Mouse (Mus musculus) regulatory T cell (primary cell): ENCODE results near the gene Siae.

ENCODE experiments used
- in situ Hi-C: fragments of 300-600 bp; cut with MboI, MseI; formaldehyde crosslinking; loops from one replicate; pipeline ENCODE4 v1.15.1; 2025; ENCODE audit warnings: high pct_unique_total_duplicates

Siae gene

DNA sequence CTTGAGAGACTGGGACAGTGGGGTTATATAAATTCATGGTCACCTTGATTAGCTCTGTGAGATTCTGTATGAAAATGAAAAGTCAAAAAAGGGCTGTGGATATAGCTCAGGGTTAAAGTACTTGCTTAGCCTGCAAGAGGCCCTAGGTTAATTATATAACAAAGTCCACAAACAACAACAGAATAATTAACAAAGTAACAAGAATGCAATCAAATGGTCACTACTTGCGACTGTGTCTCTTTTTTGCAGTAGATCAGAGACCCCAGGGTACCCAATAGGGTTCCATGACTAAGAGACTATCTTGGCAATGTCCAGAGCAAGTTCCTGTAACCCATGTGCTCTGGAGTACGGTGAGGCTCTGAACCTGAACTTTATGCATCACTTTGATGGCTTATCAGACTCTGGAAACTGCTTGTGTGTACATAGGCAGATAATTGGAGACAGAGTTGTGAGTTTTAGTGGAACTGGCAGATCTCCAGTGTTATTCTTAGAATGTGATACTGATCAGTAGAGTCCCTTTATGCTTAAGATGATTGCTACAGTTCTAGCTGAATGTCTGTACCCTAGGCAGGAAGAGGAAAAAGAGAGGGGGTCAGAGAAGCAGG lies 13.8 kb downstream of the Siae start:
- in situ Hi-C loops, result no loop called here

DNA sequence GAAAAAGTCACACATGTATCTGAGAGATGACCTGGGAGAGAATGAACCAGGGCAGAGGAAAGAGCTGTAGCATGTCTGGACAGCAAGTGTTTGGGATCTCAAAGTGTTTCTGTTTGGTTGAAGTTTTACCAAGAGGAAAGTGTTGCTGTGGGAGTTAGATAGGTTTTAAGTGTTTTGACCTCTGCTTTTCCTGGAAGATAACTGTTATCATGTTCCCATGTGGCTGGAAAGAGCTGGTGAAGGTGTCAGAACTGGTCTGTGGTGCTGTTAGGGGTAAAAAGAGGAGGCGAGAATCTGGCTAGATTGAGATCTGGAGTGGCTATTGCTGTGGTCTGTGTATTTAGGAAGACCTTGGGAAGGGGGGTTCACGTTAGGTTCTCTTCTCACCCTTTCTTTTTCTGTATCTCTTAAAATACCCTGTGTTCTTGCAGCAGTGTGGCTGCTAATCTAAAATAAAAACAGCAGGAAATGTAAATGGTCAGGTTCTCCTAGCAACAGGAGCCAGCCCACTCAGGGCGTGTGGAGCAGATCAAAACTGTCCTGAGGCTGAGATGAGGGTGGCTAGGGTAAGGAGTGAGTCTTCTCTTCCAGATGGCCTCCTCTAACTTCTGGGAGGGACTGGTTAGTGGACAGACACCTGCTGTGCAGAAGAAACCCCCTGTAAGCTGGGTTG lies 16.8 kb downstream of the Siae start:
- in situ Hi-C loops, result no loop called here

DNA sequence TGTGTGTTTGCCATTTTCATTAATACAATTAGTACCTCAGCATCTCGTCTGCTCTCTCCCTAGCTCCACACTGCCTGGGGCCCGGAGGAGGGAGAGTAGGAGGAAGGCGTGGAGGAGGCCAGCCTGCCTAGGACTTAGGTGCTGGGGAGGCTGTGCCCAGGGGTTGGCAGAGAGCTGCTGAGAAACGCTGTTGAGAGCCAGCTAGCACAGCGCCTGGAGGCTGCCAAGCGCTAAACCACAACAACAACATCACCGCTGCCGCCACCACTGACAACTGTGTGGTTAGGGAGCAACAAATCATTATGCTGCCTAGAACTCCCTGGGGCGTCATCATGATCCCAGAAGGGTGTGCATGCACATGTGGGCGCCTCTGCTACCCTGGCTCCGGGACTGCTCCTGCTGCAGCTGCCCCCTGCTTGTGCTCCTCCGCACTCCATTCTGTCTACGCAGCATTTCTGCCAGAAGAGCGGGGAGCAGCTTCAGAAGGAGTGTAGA lies 21.0 kb downstream of the Siae start:
- in situ Hi-C loops, result no loop called here

GRCm38 (mm10) chr9:37583594-37583993 lies 28.1 kb downstream of the Siae start:
- in situ Hi-C loops, result no loop called here

- in situ Hi-C loops, result no loop called here
Measured at GRCm38 (mm10) chr9:37586718-37587117, 31.2 kb downstream of the Siae start.

DNA sequence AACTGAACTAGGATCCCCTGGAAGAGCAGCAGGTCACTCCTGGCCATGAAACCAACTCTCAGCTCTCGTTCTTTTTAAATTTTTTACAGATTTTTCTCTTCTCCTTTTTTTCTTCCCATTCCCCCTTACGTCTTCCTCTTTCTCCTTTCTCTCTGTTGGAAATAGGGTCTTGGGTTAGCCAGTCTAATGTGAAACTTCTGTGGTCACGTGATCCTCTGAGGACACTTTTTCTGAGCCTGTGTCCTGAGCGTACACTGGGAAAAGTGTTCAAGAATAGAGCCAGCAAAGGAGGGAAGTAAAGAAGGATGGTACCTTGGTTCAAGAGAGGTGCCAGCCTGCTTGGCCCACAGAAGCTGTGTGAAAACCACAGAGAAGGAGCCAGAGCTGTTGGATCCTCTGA lies 34.9 kb downstream of the Siae start:
- in situ Hi-C loops, result no loop called here

DNA sequence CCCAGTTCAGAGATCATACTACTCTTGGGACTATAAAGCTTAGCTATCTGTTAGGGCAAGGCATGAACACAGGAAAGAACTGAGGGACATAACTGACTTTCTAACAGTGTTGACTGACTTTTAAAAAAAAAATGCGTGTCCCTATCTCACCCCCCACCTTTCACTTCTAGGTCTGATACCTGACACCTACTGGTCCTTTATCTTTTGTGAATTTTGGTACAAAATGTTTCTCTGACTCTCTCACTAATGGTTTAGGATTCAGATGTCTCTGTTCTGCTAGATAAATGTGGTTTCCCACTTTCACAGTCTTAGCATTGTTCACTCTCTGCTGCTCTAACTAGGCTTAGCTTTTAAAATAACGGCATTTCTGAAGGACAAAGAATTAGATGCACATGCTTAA lies 36.5 kb downstream of the Siae start:
- in situ Hi-C loops, result no loop called here

DNA sequence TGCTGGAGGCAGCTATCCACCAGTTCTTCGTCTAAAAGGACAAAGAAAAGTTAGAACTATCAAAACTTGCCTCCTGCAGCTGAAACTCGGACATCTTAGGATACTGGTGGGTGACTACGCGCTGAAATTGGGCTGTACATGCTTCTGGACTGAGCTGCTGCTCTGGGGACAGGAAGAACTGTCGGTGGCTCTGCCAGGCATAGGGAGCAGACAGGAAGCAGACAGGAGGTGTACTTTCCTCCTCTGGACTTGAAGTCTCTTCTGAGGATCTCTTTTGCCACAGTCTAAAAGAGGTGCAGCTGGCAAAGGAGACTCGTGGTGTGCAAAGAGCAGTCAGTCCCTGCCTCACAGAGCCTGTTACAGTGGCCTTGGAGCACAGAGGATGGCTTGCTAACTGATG lies 37.1 kb downstream of the Siae start:
- in situ Hi-C loops, result no loop called here

GRCm38 (mm10) chr9:37593690-37594089 lies 38.2 kb downstream of the Siae start:
- in situ Hi-C loops, result no loop called here

DNA sequence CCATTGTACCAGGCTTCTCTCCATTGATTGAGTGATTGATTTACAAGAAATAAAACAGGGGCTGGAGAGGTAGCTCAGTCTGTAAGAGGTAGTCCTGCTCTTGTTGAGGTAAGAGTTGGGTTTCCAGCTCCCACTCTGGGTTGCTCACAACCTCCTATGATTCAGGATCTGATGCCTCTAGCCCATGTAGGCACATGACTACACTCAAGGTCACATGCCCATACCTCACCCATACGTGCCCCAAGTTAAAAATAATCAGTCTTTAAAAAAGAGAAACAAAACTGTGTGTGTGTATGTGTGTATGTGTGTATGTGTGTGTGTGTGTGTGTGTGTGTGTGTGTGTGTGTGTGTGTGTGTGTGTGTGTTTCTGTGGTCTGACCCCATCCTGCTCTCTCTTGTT lies 40.1 kb downstream of the Siae start:
- in situ Hi-C loops, result no loop called here

DNA sequence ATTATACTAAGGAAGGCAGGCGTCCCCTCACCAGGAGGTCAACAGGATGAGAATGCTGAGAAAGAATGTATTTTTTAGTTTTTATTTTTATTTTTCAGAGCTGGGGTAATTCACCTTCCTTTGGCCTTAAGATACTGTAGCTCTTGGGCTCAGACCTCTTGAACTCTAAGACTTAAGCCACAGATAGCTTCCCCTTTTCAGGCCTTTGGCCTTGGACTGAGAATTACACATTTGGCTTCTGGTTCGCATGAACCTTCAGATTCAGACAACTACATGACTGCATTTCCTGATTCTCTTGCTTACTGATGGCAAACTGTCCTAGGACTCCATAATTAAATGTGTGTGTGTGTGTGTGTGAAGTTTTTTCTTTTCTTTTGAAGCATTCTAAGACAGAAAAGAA lies 43.1 kb downstream of the Siae start:
- in situ Hi-C loops, result no loop called here

DNA sequence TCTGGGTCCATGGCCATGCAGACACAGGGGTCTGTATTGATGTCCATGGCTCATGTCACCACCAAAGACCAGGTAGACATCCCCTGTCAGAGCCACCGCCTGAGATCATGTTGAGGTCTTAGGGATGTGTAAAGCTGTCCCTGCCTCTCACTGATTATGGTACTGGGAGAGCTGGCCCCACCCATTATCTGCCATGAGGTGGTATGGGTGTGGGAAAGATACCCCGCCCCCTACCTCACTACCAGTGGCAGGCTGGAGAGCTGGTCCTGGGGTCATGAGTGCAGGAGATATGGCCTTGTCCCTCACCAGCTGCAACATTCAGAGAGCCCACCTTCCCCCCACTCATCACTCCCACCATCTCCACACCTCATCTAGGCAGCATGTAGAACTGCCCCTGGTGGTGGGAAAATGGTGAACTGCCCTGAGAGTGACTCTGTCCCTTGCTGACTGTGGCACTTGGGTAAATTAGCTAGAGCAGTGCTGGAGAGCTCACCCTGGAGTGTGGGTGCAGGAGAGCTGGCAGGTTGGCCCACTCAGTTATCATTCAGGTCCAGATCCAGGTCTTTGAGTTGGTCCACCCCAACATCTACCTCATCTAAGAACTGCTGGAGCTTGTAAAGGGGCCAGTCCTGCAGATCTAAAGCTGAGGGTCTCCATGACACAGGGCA lies 45.2 kb downstream of the Siae start:
- in situ Hi-C loops, result no loop called here

- in situ Hi-C loops, result no loop called here
Measured at GRCm38 (mm10) chr9:37605089-37605488, 49.6 kb downstream of the Siae start.

DNA sequence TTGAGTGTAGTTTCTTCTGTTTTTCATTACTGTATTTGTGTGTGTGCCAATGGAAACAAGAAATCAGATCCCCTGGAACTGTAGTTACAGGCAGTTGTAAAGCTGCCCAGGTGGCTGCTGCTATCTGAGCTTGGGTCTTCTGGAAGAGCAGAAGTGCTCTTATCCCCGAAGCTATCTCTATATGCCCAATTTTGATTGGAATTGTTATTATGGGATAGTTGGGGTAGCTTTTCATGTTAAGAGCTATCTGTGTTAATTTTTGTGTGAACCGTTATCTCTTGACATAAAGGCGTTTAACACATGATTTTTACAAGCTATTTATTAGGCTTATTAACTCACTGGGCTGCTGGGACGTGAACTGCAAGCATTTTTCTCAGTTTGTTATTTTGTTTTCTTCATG lies 54.1 kb downstream of the Siae start:
- in situ Hi-C loops, result no loop called here

- in situ Hi-C loops, result loop anchor here (10.0 kb wide), 1 partner anchor 149 kb away; no protein-coding TSS in a partner anchor
Measured at GRCm38 (mm10) chr9:37613182-37613910, 57.8 kb downstream of the Siae start, which contains the start of gene Spa17. Gene Spa17 (minus strand): TSS chr9:37613722.

GRCm38 (mm10) chr9:37613911-37614280 lies 58.4 kb downstream of the Siae start:
- in situ Hi-C loops, result loop anchor here (10.0 kb wide), 1 partner anchor 149 kb away; no protein-coding TSS in a partner anchor

DNA sequence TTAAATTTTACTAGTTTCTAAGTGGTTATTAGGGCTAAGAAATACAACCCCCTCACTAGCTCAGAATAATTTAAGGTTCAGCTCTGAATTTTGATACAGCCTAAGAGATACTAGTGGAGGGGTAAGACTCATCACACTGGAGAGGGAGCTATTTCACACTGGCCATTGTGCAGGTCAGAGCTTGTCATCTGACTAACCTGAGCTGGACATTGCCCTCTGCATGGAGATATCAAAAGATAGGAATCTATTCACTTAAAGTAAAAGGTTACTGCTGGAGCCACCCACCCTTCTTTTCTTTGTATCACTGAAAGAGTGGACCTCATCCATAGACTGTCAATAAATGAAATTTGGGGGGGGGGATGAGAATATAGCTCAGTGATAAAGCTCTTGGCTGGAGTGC lies 58.8 kb downstream of the Siae start:
- in situ Hi-C loops, result loop anchor here (10.0 kb wide), 1 partner anchor 150 kb away; no protein-coding TSS in a partner anchor

DNA sequence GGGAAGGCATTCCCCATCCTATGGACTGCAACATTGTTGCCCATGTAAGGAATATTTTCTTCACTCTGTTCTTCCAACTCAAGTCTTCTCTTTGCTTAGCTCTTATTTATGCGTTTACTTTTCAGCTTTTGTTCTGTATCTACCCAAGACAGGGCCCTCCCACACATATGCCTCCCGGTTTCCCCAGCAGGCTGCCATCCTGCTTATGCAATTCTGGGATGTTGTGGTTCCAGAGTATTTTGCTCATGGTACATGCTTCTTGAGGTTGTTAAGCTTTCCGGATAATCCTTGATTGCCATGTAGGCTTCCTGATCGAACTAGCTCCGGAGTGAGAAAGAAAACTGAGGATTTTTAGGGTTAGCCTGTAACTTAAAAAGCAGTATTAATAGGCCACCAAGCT lies 59.7 kb downstream of the Siae start:
- in situ Hi-C loops, result loop anchor here (10.0 kb wide), 1 partner anchor 150 kb away; no protein-coding TSS in a partner anchor

DNA sequence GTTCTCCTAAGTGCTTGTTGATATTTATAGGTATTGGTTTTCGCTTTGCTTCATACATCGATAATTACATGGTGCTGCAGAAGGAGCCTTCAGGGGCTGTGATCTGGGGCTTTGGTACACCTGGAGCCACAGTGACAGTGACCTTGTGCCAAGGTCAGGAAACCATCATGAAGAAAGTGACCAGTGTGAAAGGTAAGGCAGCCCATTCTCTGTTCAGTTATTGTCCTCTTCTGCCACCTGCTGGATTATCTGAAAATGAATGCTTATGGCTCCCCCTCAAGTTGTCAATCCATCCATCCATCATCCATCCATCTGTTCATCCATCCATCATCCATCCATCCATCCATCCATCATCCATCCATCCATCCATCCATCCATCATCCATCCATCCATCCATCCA lies 61.3 kb downstream of the Siae start:
- in situ Hi-C loops, result loop anchor here (10.0 kb wide), 1 partner anchor 152 kb away; no protein-coding TSS in a partner anchor

- in situ Hi-C loops, result loop anchor here (5.0 kb wide), 1 partner anchor 194 kb away; no protein-coding TSS in a partner anchor
Measured at GRCm38 (mm10) chr9:37621290-37621689, 65.8 kb downstream of the Siae start.

- in situ Hi-C loops, result loop anchor here (5.0 kb wide), 1 partner anchor 197 kb away; no protein-coding TSS in a partner anchor
Measured at GRCm38 (mm10) chr9:37623981-37624380, 68.5 kb downstream of the Siae start.

- in situ Hi-C loops, result loop anchor here (5.0 kb wide), 1 partner anchor 197 kb away; no protein-coding TSS in a partner anchor
Measured at GRCm38 (mm10) chr9:37624502-37624901, 69.0 kb downstream of the Siae start.
